Mouse (Mus musculus): ENCODE results near the gene Fam160a2.
"Not testable (repeated sequence)": the region's sequence is repeated elsewhere in the genome, so short reads cannot be mapped to it uniquely, and the experiment has no call there.

Fam160a2 gene

DNA sequence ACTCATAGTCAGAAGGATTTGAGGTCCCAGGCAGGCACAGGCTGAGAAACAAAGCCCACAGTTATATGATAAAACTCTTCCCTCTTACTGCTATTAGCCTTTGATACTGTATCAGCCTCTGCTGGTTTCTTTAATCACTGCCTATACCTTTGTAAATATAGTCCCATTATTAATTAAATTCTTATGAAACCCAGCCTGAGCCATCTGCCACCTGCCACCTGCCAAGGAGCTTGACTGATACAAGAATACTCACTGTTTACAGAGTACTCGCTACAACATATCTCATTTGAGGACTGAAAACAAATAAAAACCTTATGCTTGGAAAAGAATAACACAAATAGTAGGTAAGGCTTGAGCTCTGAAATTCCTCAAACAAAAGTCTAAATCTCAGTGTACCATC is 5.2 kb downstream of the Fam160a2 start:
- no peak for DNase-seq (ENCODE audit: low read depth, low spot score)

GRCm38 (mm10) chr7:105390236-105390635 is 9.6 kb downstream of the Fam160a2 start:
- no peak for DNase-seq (ENCODE audit: low read depth, low spot score)

GRCm38 (mm10) chr7:105387696-105388095 is 12.2 kb downstream of the Fam160a2 start:
- DNase-seq (ENCODE audit: low read depth, low spot score), result no peak

DNA sequence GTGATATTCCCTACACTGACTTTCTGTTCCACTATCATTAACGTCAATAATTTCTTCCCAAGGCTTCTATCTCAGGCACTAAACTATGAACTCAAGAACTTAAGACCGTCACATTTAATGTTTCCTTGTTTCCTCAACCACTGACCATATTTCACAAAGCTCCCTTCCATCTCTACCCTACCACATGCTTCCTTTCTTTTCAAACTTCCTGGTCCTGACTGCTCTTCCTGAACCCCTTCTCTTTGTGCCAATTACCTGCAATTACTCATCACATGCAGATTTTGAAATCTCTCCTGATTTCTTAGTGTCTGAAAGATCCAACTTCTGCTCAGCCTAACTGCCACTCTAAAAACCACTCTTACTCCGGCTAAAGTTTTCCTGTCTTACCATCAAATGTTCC is 19.5 kb downstream of the Fam160a2 start:
- no peak for DNase-seq (ENCODE audit: low read depth, low spot score)

DNA sequence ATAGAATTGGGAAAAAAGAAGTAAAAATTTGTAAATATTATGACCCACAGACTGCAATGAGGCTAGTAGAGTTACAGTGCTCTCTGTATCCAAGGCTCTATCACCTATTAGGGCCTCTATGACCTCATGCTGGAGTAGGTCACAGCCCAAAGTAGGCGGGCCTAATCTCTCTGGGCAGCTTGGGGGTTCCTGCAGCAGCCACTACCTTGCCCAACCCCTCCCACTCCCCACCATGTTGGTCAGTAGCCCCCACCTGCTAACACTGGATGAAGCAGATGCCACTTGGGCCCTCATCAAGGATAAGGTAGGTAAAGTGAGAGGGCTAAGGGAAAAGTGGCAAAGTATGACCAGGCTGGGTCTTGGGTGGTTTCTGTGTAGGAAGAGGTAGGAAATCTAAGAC is 25.0 kb downstream of the Fam160a2 start, which contains the start of gene Gm5901:
Gene Gm5901 (plus strand): TSS at position 173 of the 400 bp plus-strand sequence.
- no peak for DNase-seq (ENCODE audit: low read depth, low spot score)

DNA sequence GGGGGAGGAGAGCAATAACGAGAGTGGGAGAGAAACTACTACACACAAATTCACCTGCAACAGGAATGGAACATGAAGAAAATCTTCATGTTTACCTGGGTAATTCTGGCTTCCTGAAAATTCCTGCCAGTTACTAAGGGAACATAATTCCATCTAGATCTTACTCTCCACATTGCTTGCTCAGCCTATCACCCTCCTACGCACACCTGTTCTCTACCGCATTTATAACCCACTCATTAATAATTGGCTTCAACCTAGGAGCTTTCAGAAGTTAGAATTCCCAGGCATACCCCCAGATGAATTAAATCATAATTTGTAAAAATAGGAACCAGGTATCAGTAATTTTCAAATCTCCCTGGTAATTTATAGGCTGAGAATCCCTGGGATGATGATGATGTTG is 25.9 kb downstream of the Fam160a2 start:
- no peak for DNase-seq (ENCODE audit: low read depth, low spot score)

GRCm38 (mm10) chr7:105373509-105373908 is 26.3 kb downstream of the Fam160a2 start:
- DNase-seq (ENCODE audit: low read depth, low spot score), result no peak

DNA sequence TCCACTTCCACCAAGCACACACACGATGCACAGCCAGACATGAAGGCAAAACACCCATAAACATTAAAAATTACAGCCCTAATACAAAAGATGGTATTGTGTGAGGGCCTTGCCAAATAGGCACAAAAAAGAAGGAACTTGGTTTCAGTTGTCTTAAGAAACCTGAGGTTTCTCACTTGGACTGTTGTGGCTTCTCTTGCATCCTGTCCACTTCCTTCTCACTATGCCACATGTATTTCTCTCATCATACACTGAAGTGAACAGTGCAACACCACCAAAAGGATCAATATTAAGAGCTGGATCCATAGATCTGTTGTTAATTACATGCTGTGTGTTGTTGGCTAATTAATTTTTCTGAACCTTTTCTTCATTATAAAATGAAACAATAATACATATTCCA is 26.9 kb downstream of the Fam160a2 start:
- no peak for DNase-seq (ENCODE audit: low read depth, low spot score)

GRCm38 (mm10) chr7:105368521-105368920 is 31.3 kb downstream of the Fam160a2 start:
- DNase-seq (ENCODE audit: low read depth, low spot score), result no peak

- DNase-seq (ENCODE audit: low read depth, low spot score), result no peak
These were observed 31.9 kb downstream of the Fam160a2 start, which contains the start of gene Olfr692 for GRCm38 (mm10) chr7:105367930-105368329. Olfr692 (plus strand) TSS chr7:105368230.

DNA sequence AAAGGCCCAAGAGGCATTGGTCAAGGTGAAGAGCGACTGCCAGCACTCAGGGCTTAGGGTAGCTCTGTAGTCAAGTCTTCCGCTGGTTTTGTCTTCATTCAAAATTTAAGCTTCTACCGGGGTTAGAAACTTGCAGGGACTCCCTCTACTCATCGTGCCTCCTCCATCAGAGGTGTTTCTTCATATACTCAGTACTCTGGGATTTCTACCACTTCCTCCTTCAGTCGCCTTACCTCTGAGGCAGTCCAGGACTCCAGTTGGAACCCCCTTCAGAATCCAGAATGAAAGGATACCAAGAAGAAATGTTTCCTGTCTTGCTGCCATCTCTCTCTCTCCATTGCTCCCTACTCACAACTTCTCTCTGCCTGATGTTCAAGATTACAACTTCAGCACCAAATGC is 32.6 kb downstream of the Fam160a2 start:
- no peak for DNase-seq (ENCODE audit: low read depth, low spot score)

DNA sequence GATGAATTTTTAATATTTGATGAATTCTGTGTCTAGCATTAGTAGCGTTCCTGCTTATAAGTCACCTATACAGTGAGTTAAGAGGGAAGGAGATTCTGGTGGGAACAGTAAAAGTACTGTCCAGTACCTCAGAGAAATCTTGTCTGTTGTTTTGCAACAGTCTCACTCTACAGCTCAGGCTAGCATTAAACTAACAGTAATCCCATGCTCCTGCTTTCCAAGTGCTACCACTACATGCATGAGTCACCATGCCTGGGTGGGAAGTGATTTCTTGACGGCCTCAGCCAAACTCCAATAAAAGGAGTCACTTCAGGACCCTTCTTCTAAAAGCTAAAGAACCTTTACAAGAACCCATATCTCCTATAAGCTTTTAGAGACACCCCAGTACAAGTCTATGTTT is 38.1 kb downstream of the Fam160a2 start:
- DNase-seq (ENCODE audit: low read depth, low spot score), result no peak

DNA sequence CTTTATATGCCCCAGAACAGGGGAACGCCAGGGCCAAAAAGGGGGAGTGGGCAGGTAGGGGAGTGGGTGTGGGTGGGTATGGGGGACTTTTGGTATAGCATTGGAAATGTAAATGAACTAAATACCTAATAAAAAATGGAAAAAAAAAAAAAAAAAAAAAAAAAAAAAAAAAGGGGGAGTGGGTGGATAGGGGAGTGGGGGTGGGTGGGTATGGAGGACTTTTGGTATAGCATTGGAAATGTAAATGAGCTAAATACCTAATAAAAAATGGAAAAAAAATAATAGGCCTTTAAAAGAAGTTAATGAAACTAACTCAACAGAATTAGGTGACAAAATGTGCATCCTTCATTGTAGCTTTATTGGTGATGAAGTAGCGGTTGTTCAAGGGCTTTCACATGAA is 43.4 kb downstream of the Fam160a2 start:
- DNase-seq (ENCODE audit: low read depth, low spot score), result not testable (repeated sequence)

GRCm38 (mm10) chr7:105356064-105356463 is 43.8 kb downstream of the Fam160a2 start:
- not testable (repeated sequence) for DNase-seq (ENCODE audit: low read depth, low spot score)

- no peak for DNase-seq (ENCODE audit: low read depth, low spot score)
These were observed 57.1 kb downstream of the Fam160a2 start for GRCm38 (mm10) chr7:105342752-105343151.

DNA sequence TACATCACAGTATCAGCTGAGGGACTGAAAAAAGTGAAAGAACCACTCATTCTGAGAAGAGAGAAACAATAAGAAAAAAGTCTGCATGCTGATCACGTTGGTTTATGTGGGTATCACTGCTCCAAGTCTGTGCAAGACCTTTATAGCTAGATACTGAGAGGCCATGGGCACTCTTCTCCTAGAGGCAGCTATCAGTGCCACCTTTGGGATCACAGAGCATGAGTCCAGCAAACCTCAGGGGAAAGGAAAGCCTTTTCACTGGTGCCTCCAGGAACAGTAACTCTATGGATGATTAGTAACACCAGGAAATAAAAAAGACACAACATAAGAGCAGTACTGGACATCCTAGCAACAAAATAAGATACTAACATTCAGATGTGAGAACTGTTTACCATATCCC is 57.7 kb downstream of the Fam160a2 start, which contains the start of gene Olfr691:
Gene Olfr691 (minus strand): TSS at position 101 of the 400 bp plus-strand sequence.
- DNase-seq (ENCODE audit: low read depth, low spot score), result no peak

DNA sequence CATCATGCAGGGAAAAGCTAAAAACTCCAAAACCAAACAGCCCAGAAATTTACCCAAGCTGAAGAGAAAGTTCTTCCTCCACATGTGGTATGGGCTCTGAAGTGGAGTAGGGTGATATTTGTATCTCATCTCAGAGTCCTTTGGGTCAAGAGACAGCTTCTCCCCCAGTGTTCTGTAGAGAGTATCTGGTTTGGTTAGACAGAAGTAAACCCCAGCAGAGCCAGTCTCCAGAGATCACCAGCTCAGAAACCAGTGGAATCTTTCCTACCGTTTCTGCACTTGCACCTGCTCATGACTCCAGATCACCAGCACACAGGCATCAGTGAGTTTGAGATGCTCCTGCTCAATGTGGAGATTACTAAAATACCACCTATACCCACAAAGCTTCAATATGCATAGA is 65.8 kb downstream of the Fam160a2 start, which contains the start of gene Olfr690:
Gene Olfr690 (minus strand): TSS at position 101 of the 400 bp plus-strand sequence.
- no peak for DNase-seq (ENCODE audit: low read depth, low spot score)

- no peak for DNase-seq (ENCODE audit: low read depth, low spot score)
These were observed 74.6 kb downstream of the Fam160a2 start for GRCm38 (mm10) chr7:105325302-105325701.
